Mouse (Mus musculus) neural tube, embryonic 12.5 days (tissue): ENCODE results near the gene Pip5k1b. TPM values are rescaled to one million over a fixed set of nuclear protein-coding genes. Genes with fewer than 3 reads are reported as not detected.

ENCODE experiments used
- ATAC-seq: fragments of 200-750 bp; cut with Nextera tagmentation; 2 replicates; pipeline ENCODE4 v1.8.0; 2017; ENCODE audit warnings: low read depth, mild to moderate bottlenecking, moderate TSS enrichment, moderate library complexity; ENCODE audit not compliant: low FRiP score
- H3K27ac ChIP-seq: fragments of 300-500 bp; sonication (generic); 2 replicates; pipeline ENCODE4 v1.5.1; 2016
- H3K27me3 ChIP-seq: fragments of 300-500 bp; sonication (generic); replicated peaks from 2 replicates; pipeline ENCODE4 v1.6.1; 2016; ENCODE audit warnings: mild to moderate bottlenecking
- H3K36me3 ChIP-seq: fragments of 300-500 bp; sonication (generic); 2 replicates; pipeline ENCODE4 v1.6.1; 2016; ENCODE audit warnings: mild to moderate bottlenecking
- H3K4me1 ChIP-seq: fragments of 300-500 bp; sonication (generic); 2 replicates; pipeline ENCODE4 v1.6.1; 2016
- H3K4me2 ChIP-seq: fragments of 300-500 bp; sonication (generic); replicated peaks from 2 replicates; pipeline ENCODE4 v1.6.1; 2016; ENCODE audit warnings: mild to moderate bottlenecking
- H3K4me3 ChIP-seq: fragments of 300-500 bp; sonication (generic); 2 replicates; pipeline ENCODE4 v1.5.1; 2016
- H3K9ac ChIP-seq: fragments of 300-500 bp; sonication (generic); 2 replicates; pipeline ENCODE4 v1.6.1; 2016; ENCODE audit warnings: mild to moderate bottlenecking
- H3K9me3 ChIP-seq: fragments of 300-500 bp; sonication (generic); 2 replicates; pipeline ENCODE4 v1.6.1; 2016; ENCODE audit warnings: mild to moderate bottlenecking
- WGBS: fragments of 180-500 bp; shearing (Covaris S2); methylation state at CpG from one replicate; pipeline ENCODE4 v1.1.7; 2016; 5-methylcytosine and 5-hydroxymethylcytosine counted together
- polyA plus RNA-seq: library from polyadenylated mRNA; unstranded; fragments of >200 nt; fragmentation: Nextera tagmentation; extraction: Ambion mirVana; gene quantifications from 2 replicates; pipeline ENCODE4 v1.2.1, GENCODE M21; 2016

The Pip5k1b gene
- polyA plus RNA-seq, 1 experiment from 2014 or later = 1.7 TPM

DNA sequence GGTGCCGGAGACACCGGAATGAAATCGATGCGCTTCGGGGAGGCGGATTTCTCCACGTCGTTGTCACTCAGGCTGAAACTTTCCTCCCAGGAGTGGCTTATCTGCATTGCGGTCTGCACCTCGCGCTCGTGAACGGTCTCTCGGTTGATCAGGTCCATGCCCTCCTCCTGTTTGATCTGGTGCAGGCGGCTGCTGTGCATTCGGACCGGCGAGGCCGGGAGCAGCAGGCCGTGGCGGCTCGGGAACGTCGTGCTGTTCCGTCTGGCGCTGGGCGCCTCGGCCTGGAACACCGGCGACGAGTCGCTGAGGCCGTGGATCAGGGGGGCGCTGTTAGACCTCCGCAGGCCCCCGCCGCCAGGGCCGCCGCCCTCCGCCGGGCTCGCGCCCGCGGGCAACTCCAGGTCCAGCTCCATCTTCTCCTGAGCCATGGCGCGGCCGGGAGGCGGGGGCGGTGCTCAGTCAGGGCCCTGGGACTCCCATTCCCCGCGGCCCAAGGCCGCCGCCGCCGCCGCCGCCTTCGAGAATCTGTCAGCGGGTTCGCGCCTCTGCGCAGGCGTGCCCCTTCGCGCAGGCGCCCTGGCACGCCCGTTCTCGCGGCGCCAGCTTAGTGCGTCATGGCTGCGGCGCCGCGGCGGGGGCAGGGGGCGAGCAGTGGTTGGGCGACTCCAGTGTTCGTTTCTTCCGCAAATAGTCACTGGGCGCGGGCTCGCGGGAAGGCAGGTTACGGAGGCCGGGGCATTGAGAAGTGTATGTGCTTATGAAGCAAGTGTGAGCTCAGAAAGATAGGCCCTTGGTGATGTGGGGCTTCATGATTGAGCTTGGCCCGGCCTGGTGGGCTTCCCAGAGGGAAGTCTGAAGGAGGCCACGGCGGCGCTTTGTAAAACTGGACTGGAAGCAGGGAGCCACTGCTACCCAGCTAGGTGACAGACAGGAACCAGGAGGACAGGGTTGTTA, 78.5 kb downstream of the Pip5k1b start, which contains the start of gene Fam122a:
Fam122a (minus strand) TSS at position 428 of the 954 bp plus-strand sequence.
- ATAC-seq = peak; percentile 96
- H3K36me3 ChIP-seq = no peaks in the 10 kb centered on the region
- no peaks in the 10 kb centered on the region for H3K27me3 ChIP-seq
- H3K9ac ChIP-seq = peak within 1 kb of the TSS; percentile 87
- under 1% methylated on average over 92 of the region's 92 CpGs for WGBS
- H3K4me1 ChIP-seq = peaks cover 5% of the 10 kb centered on the region; the same call in 1 of the 2 replicates
- peak within 1 kb of the TSS; percentile 85 for H3K27ac ChIP-seq
- no peaks in the 10 kb centered on the region for H3K9me3 ChIP-seq
- peak within 1 kb of the TSS; percentile 78 for H3K4me3 ChIP-seq
- H3K4me2 ChIP-seq = peak within 1 kb of the TSS; percentile 85

- Histone ChIP-seq H3K27me3 (no peaks in the 10 kb centered on the region), H3K4me2 (peak overlapping the region; percentile 85), H3K9ac (peak overlapping the region; percentile 87), H3K4me3 (peak overlapping the region; percentile 78), H3K4me1 (peaks cover 5% of the 10 kb centered on the region; the same call in 1 of the 2 replicates), H3K36me3 (no peaks in the 10 kb centered on the region), H3K9me3 (no peaks in the 10 kb centered on the region), H3K27ac (0 out of 2 replicates have a peak overlapping the region, but pooled peaks have one; percentile 85)
- WGBS = 2% methylated on average over 11 of the region's 11 CpGs
- ATAC-seq = no peak; the same call in 1 of the 2 replicates
Observed at GRCm38 (mm10) chr19:24476461-24476860, 79.2 kb downstream of the Pip5k1b start.

- H3K9me3 ChIP-seq = no peaks in the 10 kb centered on the region
- H3K27ac ChIP-seq = no peak overlapping the region
- WGBS = 84% methylated on average over 6 of the region's 6 CpGs
- no peak for ATAC-seq
- H3K4me1 ChIP-seq = peaks cover 5% of the 10 kb centered on the region; the same call in 1 of the 2 replicates
- H3K4me3 ChIP-seq = no peak overlapping the region
- no peak overlapping the region for H3K9ac ChIP-seq
- no peaks in the 10 kb centered on the region for H3K27me3 ChIP-seq
- 0 out of 2 replicates have a peak overlapping the region, but pooled peaks have one; percentile 18 for H3K4me2 ChIP-seq
- no peaks in the 10 kb centered on the region for H3K36me3 ChIP-seq
Observed at GRCm38 (mm10) chr19:24475281-24475680, 80.4 kb downstream of the Pip5k1b start.

- no peak overlapping the region for H3K9ac ChIP-seq
- H3K27me3 ChIP-seq = no peaks in the 10 kb centered on the region
- no peaks in the 10 kb centered on the region for H3K36me3 ChIP-seq
- H3K4me3 ChIP-seq = no peak overlapping the region
- H3K4me1 ChIP-seq = peaks cover 5% of the 10 kb centered on the region; the same call in 1 of the 2 replicates
- 89% methylated on average over 5 of the region's 5 CpGs for WGBS
- ATAC-seq = no peak
- no peak overlapping the region for H3K27ac ChIP-seq
- H3K9me3 ChIP-seq = no peaks in the 10 kb centered on the region
- H3K4me2 ChIP-seq = no peak overlapping the region
Observed at GRCm38 (mm10) chr19:24472512-24472911, 83.2 kb downstream of the Pip5k1b start.

DNA sequence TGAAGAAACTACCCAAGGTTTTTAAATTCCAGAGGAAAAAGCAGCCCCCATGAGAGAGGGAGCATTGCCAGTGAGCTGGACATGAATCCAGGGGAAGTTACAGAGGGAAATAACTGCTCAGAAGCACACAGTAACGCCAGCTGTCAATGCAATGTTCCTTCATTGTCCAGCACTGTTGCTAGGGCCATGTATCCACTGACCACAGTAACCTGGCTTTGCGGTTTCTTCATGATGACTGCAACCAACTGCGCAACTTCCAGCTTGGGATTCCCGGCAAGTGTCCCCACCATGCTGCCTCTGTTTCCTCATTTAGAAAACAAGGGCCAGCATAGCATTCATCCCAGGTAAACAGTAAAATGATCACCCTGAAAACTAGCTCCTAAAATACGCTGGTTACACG, 84.1 kb downstream of the Pip5k1b start:
- H3K9ac ChIP-seq = no peak overlapping the region
- 91% methylated on average over 6 of the region's 6 CpGs for WGBS
- H3K4me1 ChIP-seq = peaks cover 5% of the 10 kb centered on the region; the same call in 1 of the 2 replicates
- H3K4me2 ChIP-seq = no peak overlapping the region
- H3K4me3 ChIP-seq = no peak overlapping the region
- H3K27me3 ChIP-seq = no peaks in the 10 kb centered on the region
- no peaks in the 10 kb centered on the region for H3K36me3 ChIP-seq
- H3K9me3 ChIP-seq = no peaks in the 10 kb centered on the region
- no peak overlapping the region for H3K27ac ChIP-seq
- ATAC-seq = no peak

DNA sequence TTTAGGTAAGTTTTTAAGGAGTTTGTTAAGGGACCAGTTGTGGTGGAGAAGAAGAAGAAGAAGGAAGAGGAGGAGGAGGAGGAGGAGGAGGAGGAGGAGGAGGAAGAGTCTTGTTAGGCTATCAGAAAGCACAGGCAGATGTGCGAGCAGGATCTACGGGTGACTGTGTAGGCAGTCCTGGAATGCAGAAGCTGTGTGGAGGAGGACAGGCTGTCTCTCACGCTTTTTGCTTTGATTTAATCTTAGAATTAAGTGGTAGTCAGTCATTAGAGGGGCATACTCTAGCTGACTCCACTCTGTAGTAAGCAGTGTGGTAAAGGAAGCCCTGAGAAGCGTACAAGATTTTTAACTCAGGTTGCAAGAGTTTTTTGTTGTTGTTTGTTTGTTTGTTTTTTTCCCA, 86.5 kb downstream of the Pip5k1b start:
- Histone ChIP-seq H3K4me3 (no peak overlapping the region), H3K27me3 (no peaks in the 10 kb centered on the region), H3K4me1 (no peaks in the 10 kb centered on the region), H3K9me3 (no peaks in the 10 kb centered on the region), H3K27ac (no peak overlapping the region), H3K36me3 (no peaks in the 10 kb centered on the region), H3K4me2 (no peak overlapping the region), H3K9ac (no peak overlapping the region)
- no peak for ATAC-seq
- 73% methylated on average over 4 of the region's 4 CpGs for whole genome bisulfite sequencing

GRCm38 (mm10) chr19:24468616-24469015, 87.1 kb downstream of the Pip5k1b start:
- 80% methylated on average over 3 of the region's 3 CpGs for WGBS
- H3K27ac ChIP-seq = no peak overlapping the region
- H3K9me3 ChIP-seq = no peaks in the 10 kb centered on the region
- no peak overlapping the region for H3K4me2 ChIP-seq
- no peaks in the 10 kb centered on the region for H3K27me3 ChIP-seq
- no peak overlapping the region for H3K4me3 ChIP-seq
- H3K4me1 ChIP-seq = no peaks in the 10 kb centered on the region
- no peaks in the 10 kb centered on the region for H3K36me3 ChIP-seq
- no peak for ATAC-seq
- no peak overlapping the region for H3K9ac ChIP-seq

GRCm38 (mm10) chr19:24463011-24463410, 92.7 kb downstream of the Pip5k1b start:
- 90% methylated on average over 3 of the region's 3 CpGs for WGBS

DNA sequence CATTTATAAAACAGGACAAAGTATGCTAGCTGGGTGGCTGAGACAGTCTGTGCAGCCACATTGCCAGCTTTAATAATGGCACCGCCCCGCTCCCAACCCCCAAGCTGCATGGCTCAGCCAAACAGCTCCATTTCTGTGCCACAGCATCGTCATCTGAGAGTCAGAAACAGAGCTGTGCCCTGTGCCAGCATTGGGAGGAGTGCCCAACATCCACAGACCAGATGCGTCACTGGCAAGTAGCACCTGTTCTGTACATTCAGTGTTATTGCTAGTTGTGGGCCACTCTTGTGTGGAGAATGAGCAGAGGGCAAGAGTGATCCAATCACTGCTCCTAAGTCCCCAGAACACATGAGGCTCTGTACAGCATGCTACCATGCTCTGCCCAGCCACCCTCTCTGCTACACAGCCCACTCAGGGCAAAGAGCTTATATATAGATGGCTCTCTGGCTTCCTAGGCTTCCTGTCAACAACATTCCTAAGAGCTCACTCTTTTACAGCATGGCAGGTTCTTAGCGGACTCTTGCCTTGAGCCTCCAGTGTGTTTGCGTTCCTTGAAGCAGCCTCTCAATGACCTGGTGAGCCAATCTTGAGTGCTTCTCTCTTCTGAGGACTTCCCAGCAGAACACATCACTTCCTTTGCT, 99.0 kb downstream of the Pip5k1b start:
- Histone ChIP-seq H3K9ac (no peak overlapping the region), H3K4me1 (0 out of 2 replicates have a peak, but pooled peaks cover 5% of the 10 kb centered on the region), H3K27me3 (no peaks in the 10 kb centered on the region), H3K4me3 (no peak overlapping the region), H3K4me2 (no peak overlapping the region), H3K27ac (no peak overlapping the region), H3K36me3 (no peaks in the 10 kb centered on the region), H3K9me3 (no peaks in the 10 kb centered on the region)
- no peak for ATAC-seq
- 92% methylated on average over 6 of the region's 6 CpGs for WGBS

More at GRCm38 (mm10) chr19:24463011-24463410, 92.7 kb downstream of the Pip5k1b start:
- Histone ChIP-seq H3K4me2 (no peak overlapping the region), H3K36me3 (no peaks in the 10 kb centered on the region), H3K27me3 (no peaks in the 10 kb centered on the region), H3K4me3 (no peak overlapping the region), H3K9me3 (no peaks in the 10 kb centered on the region), H3K9ac (no peak overlapping the region), H3K4me1 (no peaks in the 10 kb centered on the region), H3K27ac (no peak overlapping the region)
- no peak for ATAC-seq

DNA sequence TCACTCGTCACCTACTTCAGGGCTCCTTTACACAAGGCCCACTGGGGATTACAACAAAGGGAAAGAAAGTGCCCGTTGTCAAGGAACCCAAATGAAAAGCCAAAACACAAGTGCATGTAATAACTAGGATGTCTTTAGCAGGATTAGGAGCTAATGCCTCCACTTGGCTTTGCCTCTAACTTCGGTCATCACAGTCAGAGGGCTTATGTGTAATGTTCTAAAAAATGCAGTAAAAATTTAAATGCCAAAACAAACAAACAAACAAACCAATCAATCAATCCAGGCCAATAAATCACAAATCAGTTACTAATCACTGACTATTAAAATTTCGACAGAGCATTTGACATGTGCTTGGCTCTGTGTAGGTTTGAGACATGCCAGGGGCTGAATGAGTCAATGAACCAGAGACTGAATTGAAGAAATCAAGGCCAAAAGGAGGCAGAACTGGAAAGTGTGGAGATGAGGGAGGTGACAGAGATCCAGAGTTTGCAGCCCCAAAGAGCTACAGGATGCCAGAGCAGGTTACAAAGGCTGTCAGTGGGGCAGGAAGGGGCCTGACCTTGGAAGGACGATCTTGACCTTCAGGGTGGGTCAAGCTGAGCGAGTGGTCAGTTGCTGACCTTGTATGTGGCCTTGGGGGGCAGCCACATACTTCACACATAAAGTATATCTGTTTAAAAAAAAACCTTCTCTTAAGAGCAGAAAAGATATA, 100.3 kb downstream of the Pip5k1b start:
- H3K4me2 ChIP-seq = no peak overlapping the region
- no peaks in the 10 kb centered on the region for H3K27me3 ChIP-seq
- 87% methylated on average over 6 of the region's 6 CpGs for WGBS
- H3K4me3 ChIP-seq = no peak overlapping the region
- no peaks in the 10 kb centered on the region for H3K9me3 ChIP-seq
- no peak overlapping the region for H3K9ac ChIP-seq
- no peaks in the 10 kb centered on the region for H3K36me3 ChIP-seq
- no peak for ATAC-seq
- no peak overlapping the region for H3K27ac ChIP-seq
- H3K4me1 ChIP-seq = 0 out of 2 replicates have a peak, but pooled peaks cover 5% of the 10 kb centered on the region

DNA sequence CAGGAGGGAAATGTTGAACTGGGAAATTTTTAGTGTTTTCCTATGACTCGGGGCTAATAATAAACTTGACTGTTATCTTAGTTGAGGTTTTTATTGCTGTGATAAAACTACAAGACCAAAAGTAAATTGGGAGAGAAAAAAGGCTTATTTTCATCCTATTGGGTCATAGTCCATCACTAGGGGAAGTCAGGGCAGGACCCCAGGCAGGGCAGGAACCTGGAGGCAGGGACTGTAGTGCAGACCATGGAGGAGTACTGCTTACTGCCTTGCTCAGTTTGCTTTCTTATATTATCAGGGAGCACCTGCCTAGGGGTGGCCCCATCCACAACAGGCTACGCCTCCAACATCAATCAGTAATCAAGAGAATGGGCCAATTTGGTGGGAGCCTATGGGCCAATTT, 101.2 kb downstream of the Pip5k1b start:
- no peak for ATAC-seq
- 62% methylated on average over 2 of the region's 2 CpGs for WGBS
- Histone ChIP-seq H3K27ac (no peak overlapping the region), H3K27me3 (no peaks in the 10 kb centered on the region), H3K4me1 (0 out of 2 replicates have a peak, but pooled peaks cover 5% of the 10 kb centered on the region), H3K36me3 (no peaks in the 10 kb centered on the region), H3K4me3 (no peak overlapping the region), H3K9me3 (no peaks in the 10 kb centered on the region), H3K9ac (no peak overlapping the region), H3K4me2 (no peak overlapping the region)
